Mouse (Mus musculus): ENCODE measurements around the gene Cd99l2. TPM values are rescaled to one million over a fixed set of nuclear protein-coding genes. Genes with fewer than 3 reads are reported as not detected.

Gene Cd99l2
- polyA plus RNA-seq, 1 experiment: 8.8 TPM

- no peaks in the 10 kb centered on the region for H3K36me3 ChIP-seq (ENCODE audit: control insufficient read depth, insufficient read depth, low read length, poor library complexity, severe bottlenecking)
- H3K27me3 ChIP-seq (ENCODE audit: control insufficient read depth, insufficient read depth, low read length, poor library complexity, severe bottlenecking): no peaks in the 10 kb centered on the region
- H3K27ac ChIP-seq (ENCODE audit: insufficient read depth, low read length): no peak overlapping the region
- TF ChIP-seq CTCF (IDR thresholded peaks at IDR 0.05; ENCODE audit: low read depth, low read length) (no peak), POLR2A (IDR thresholded peaks at IDR 0.05; ENCODE audit: insufficient read depth, low read length) (no peak), EP300 (IDR thresholded peaks at IDR 0.05; ENCODE audit: insufficient read depth, low read depth, low read length) (no peak)
- H3K4me3 ChIP-seq (ENCODE audit: low read depth, low read length): peak overlapping the region; percentile 81
- no peaks in the 10 kb centered on the region for H3K4me1 ChIP-seq (ENCODE audit: control insufficient read depth, insufficient read depth, low read length)
- H3K9ac ChIP-seq (ENCODE audit: low read depth, poor library complexity, severe bottlenecking): peak overlapping the region; percentile 76; the same call in 1 of the 2 replicates
- H3K9me3 ChIP-seq (replicated peaks; ENCODE audit: control insufficient read depth, insufficient read depth, low read length, poor library complexity, severe bottlenecking): no peaks in the 10 kb centered on the region
Observed at GRCm38 (mm10) chrX:71493279-71493656, 619 bp upstream of the Cd99l2 start.

DNA sequence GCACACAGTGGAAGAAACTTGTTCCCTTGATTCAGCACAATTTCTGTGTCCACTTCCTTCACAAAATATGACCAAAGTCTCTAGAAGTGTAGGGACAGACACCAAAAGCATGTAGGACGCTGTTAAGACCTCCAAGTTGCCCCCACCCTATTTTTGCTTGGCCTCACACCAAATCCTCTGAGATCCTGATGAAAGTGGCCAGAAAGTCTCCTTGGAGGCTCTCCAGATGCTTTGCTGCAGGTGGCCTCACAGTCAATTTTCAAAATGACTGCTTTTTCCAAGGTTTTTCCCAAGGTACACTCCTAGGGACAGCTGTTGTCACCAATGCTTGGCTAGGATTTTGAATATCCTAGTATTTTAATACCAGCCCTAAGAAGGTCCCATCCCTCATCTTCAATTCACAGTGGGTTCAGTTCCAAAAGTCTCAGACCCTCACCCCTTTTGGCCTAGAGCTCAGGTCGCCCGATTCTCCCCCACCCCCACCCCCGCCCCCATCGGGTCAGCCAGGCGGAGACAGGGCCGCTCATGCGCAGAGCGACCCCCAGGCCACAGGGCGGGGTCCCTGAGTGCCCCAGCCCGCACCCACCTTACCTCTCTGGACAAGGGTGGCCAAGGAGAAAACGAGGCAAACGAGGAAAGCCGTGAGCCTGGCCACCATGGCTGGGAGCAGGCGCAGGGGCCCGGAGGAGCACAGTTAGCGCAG, 567 bp downstream of the Cd99l2 start:
- no peaks in the 10 kb centered on the region for H3K4me1 ChIP-seq (ENCODE audit: control insufficient read depth, insufficient read depth, low read length)
- TF ChIP-seq EP300 (IDR thresholded peaks at IDR 0.05; ENCODE audit: insufficient read depth, low read depth, low read length) (no peak), CTCF (IDR thresholded peaks at IDR 0.05; ENCODE audit: low read depth, low read length) (no peak), POLR2A (IDR thresholded peaks at IDR 0.05; ENCODE audit: insufficient read depth, low read length) (no peak)
- H3K36me3 ChIP-seq (ENCODE audit: control insufficient read depth, insufficient read depth, low read length, poor library complexity, severe bottlenecking): no peaks in the 10 kb centered on the region
- no peak overlapping the region for H3K27ac ChIP-seq (ENCODE audit: insufficient read depth, low read length)
- H3K27me3 ChIP-seq (ENCODE audit: control insufficient read depth, insufficient read depth, low read length, poor library complexity, severe bottlenecking): no peaks in the 10 kb centered on the region
- no peaks in the 10 kb centered on the region for H3K9me3 ChIP-seq (replicated peaks; ENCODE audit: control insufficient read depth, insufficient read depth, low read length, poor library complexity, severe bottlenecking)
- peak overlapping the region; percentile 81 for H3K4me3 ChIP-seq (ENCODE audit: low read depth, low read length)
- peak overlapping the region; percentile 76 for H3K9ac ChIP-seq (ENCODE audit: low read depth, poor library complexity, severe bottlenecking)

GRCm38 (mm10) chrX:71489353-71489752, 3.3 kb downstream of the Cd99l2 start:
- Histone ChIP-seq H3K27me3 (ENCODE audit: control insufficient read depth, insufficient read depth, low read length, poor library complexity, severe bottlenecking) (no peaks in the 10 kb centered on the region), H3K4me1 (ENCODE audit: control insufficient read depth, insufficient read depth, low read length) (no peaks in the 10 kb centered on the region), H3K9ac (ENCODE audit: low read depth, poor library complexity, severe bottlenecking) (no peak overlapping the region), H3K27ac (ENCODE audit: insufficient read depth, low read length) (no peak overlapping the region), H3K36me3 (ENCODE audit: control insufficient read depth, insufficient read depth, low read length, poor library complexity, severe bottlenecking) (no peaks in the 10 kb centered on the region), H3K4me3 (ENCODE audit: low read depth, low read length) (no peak overlapping the region), H3K9me3 (replicated peaks; ENCODE audit: control insufficient read depth, insufficient read depth, low read length, poor library complexity, severe bottlenecking) (no peaks in the 10 kb centered on the region)
- TF ChIP-seq EP300 (IDR thresholded peaks at IDR 0.05; ENCODE audit: insufficient read depth, low read depth, low read length): no peak
- no peak for TF ChIP-seq CTCF (IDR thresholded peaks at IDR 0.05; ENCODE audit: low read depth, low read length)
- TF ChIP-seq POLR2A (IDR thresholded peaks at IDR 0.05; ENCODE audit: insufficient read depth, low read length): no peak

- Histone ChIP-seq H3K9ac (ENCODE audit: low read depth, poor library complexity, severe bottlenecking) (no peak overlapping the region), H3K36me3 (ENCODE audit: control insufficient read depth, insufficient read depth, low read length, poor library complexity, severe bottlenecking) (no peaks in the 10 kb centered on the region), H3K9me3 (replicated peaks; ENCODE audit: control insufficient read depth, insufficient read depth, low read length, poor library complexity, severe bottlenecking) (no peaks in the 10 kb centered on the region), H3K4me1 (ENCODE audit: control insufficient read depth, insufficient read depth, low read length) (no peaks in the 10 kb centered on the region), H3K27me3 (ENCODE audit: control insufficient read depth, insufficient read depth, low read length, poor library complexity, severe bottlenecking) (no peaks in the 10 kb centered on the region), H3K4me3 (ENCODE audit: low read depth, low read length) (no peak overlapping the region), H3K27ac (ENCODE audit: insufficient read depth, low read length) (no peak overlapping the region)
- TF ChIP-seq CTCF (IDR thresholded peaks at IDR 0.05; ENCODE audit: low read depth, low read length) (no peak), EP300 (IDR thresholded peaks at IDR 0.05; ENCODE audit: insufficient read depth, low read depth, low read length) (no peak), POLR2A (IDR thresholded peaks at IDR 0.05; ENCODE audit: insufficient read depth, low read length) (no peak)
Observed at GRCm38 (mm10) chrX:71482244-71482643, 10.4 kb downstream of the Cd99l2 start.

DNA sequence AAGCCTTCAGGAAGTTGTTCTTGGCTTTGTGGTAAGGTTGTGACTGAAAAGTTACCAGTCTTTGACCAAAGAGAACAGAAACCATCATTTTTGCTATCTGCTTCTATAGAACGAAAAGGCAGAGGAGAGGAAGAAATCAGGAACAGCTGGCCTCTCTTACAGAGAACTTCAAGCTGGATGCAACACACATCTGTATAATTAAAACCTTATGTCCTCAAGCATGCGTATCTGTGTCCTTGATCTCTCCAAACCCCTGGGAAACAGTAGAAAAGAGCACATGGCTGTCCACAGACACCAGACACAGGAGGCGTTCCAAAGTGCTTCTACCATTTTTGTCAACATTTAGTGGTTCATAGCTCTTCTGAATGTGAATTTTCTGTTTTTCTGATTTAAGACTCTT, 16.7 kb downstream of the Cd99l2 start:
- H3K9me3 ChIP-seq (replicated peaks; ENCODE audit: control insufficient read depth, insufficient read depth, low read length, poor library complexity, severe bottlenecking): no peaks in the 10 kb centered on the region
- TF ChIP-seq EP300 (IDR thresholded peaks at IDR 0.05; ENCODE audit: insufficient read depth, low read depth, low read length) (no peak), POLR2A (IDR thresholded peaks at IDR 0.05; ENCODE audit: insufficient read depth, low read length) (no peak), CTCF (IDR thresholded peaks at IDR 0.05; ENCODE audit: low read depth, low read length) (no peak)
- no peaks in the 10 kb centered on the region for H3K36me3 ChIP-seq (ENCODE audit: control insufficient read depth, insufficient read depth, low read length, poor library complexity, severe bottlenecking)
- H3K4me1 ChIP-seq (ENCODE audit: control insufficient read depth, insufficient read depth, low read length): no peaks in the 10 kb centered on the region
- H3K27me3 ChIP-seq (ENCODE audit: control insufficient read depth, insufficient read depth, low read length, poor library complexity, severe bottlenecking): no peaks in the 10 kb centered on the region
- no peak overlapping the region for H3K4me3 ChIP-seq (ENCODE audit: low read depth, low read length)
- no peak overlapping the region for H3K27ac ChIP-seq (ENCODE audit: insufficient read depth, low read length)
- H3K9ac ChIP-seq (ENCODE audit: low read depth, poor library complexity, severe bottlenecking): no peak overlapping the region

- Histone ChIP-seq H3K4me3 (ENCODE audit: low read depth, low read length) (no peak overlapping the region), H3K4me1 (ENCODE audit: control insufficient read depth, insufficient read depth, low read length) (no peaks in the 10 kb centered on the region), H3K27me3 (ENCODE audit: control insufficient read depth, insufficient read depth, low read length, poor library complexity, severe bottlenecking) (no peaks in the 10 kb centered on the region), H3K9me3 (replicated peaks; ENCODE audit: control insufficient read depth, insufficient read depth, low read length, poor library complexity, severe bottlenecking) (no peaks in the 10 kb centered on the region), H3K27ac (ENCODE audit: insufficient read depth, low read length) (no peak overlapping the region), H3K36me3 (ENCODE audit: control insufficient read depth, insufficient read depth, low read length, poor library complexity, severe bottlenecking) (no peaks in the 10 kb centered on the region), H3K9ac (ENCODE audit: low read depth, poor library complexity, severe bottlenecking) (no peak overlapping the region)
- TF ChIP-seq EP300 (IDR thresholded peaks at IDR 0.05; ENCODE audit: insufficient read depth, low read depth, low read length): no peak
- TF ChIP-seq POLR2A (IDR thresholded peaks at IDR 0.05; ENCODE audit: insufficient read depth, low read length): no peak
- no peak for TF ChIP-seq CTCF (IDR thresholded peaks at IDR 0.05; ENCODE audit: low read depth, low read length)
Observed at GRCm38 (mm10) chrX:71475497-71475896, 17.2 kb downstream of the Cd99l2 start.
